Mouse (Mus musculus) midbrain, embryonic 12.5 days (tissue): ENCODE results near the gene Drd5. TPM values are rescaled to one million over a fixed set of nuclear protein-coding genes. Genes with fewer than 3 reads are reported as not detected.

Experiments used
- ATAC-seq: fragments of 200-750 bp; cut with Nextera tagmentation; 2 replicates; pipeline ENCODE4 v1.8.0; 2017; ENCODE audit warnings: low read depth, moderate TSS enrichment, moderate library complexity; ENCODE audit not compliant: low FRiP score
- H3K27ac ChIP-seq: fragments of 300-500 bp; sonication (generic); replicated peaks from 2 replicates; pipeline ENCODE4 v1.5.1; 2016; ENCODE audit warnings: mild to moderate bottlenecking
- H3K27me3 ChIP-seq: fragments of 300-500 bp; sonication (generic); 2 replicates; pipeline ENCODE4 v1.6.1; 2016; ENCODE audit warnings: mild to moderate bottlenecking
- H3K36me3 ChIP-seq: fragments of 300-500 bp; sonication (generic); 2 replicates; pipeline ENCODE4 v1.6.1; 2016
- H3K4me1 ChIP-seq: fragments of 300-500 bp; sonication (generic); 2 replicates; pipeline ENCODE4 v1.6.1; 2016
- H3K4me2 ChIP-seq: fragments of 300-500 bp; sonication (generic); replicated peaks from 2 replicates; pipeline ENCODE4 v1.6.1; 2016; ENCODE audit warnings: mild to moderate bottlenecking, moderate library complexity
- H3K4me3 ChIP-seq: fragments of 300-500 bp; sonication (generic); 2 replicates; pipeline ENCODE4 v1.5.1; 2016; ENCODE audit warnings: mild to moderate bottlenecking
- H3K9ac ChIP-seq: fragments of 300-500 bp; sonication (generic); replicated peaks from 2 replicates; pipeline ENCODE4 v1.6.1; 2016; ENCODE audit warnings: mild to moderate bottlenecking, moderate library complexity
- H3K9me3 ChIP-seq: fragments of 300-500 bp; sonication (generic); 2 replicates; pipeline ENCODE4 v1.6.1; 2016; ENCODE audit warnings: mild to moderate bottlenecking
- WGBS: fragments of 180-500 bp; shearing (Covaris S2); methylation state at CpG from one replicate; pipeline ENCODE4 v1.1.7; 2016; 5-methylcytosine and 5-hydroxymethylcytosine counted together
- polyA plus RNA-seq: library from polyadenylated mRNA; unstranded; fragments of >200 nt; fragmentation: Nextera tagmentation; extraction: Ambion mirVana; gene quantifications from 2 replicates; pipeline ENCODE4 v1.2.1, GENCODE M21; 2016

Gene Drd5
- polyA plus RNA-seq, 1 experiment from 2014 or later, result 0.13 TPM

GRCm38 (mm10) chr5:38302651-38303050, 16.5 kb upstream of the Drd5 start:
- Histone ChIP-seq H3K4me3 (no peak overlapping the region), H3K4me1 (no peaks in the 10 kb centered on the region), H3K27me3 (no peaks in the 10 kb centered on the region), H3K9me3 (no peaks in the 10 kb centered on the region), H3K36me3 (no peaks in the 10 kb centered on the region), H3K27ac (no peak overlapping the region), H3K4me2 (no peak overlapping the region), H3K9ac (no peak overlapping the region)
- 24% methylated on average over 12 of the region's 12 CpGs for WGBS
- no peak for ATAC-seq

- WGBS, result 81% methylated on average over 2 of the region's 2 CpGs
- Histone ChIP-seq H3K27me3 (peaks cover 11% of the 10 kb centered on the region), H3K4me3 (no peak overlapping the region), H3K9me3 (no peaks in the 10 kb centered on the region), H3K27ac (no peak overlapping the region), H3K4me2 (no peak overlapping the region), H3K36me3 (no peaks in the 10 kb centered on the region), H3K4me1 (no peaks in the 10 kb centered on the region), H3K9ac (no peak overlapping the region)
- no peak for ATAC-seq
These were observed 13.9 kb upstream of the Drd5 start for GRCm38 (mm10) chr5:38305241-38305640.

GRCm38 (mm10) chr5:38307255-38308101, 11.7 kb upstream of the Drd5 start:
- H3K27me3 ChIP-seq, result peaks cover 11% of the 10 kb centered on the region
- H3K4me1 ChIP-seq, result no peaks in the 10 kb centered on the region
- no peaks in the 10 kb centered on the region for H3K36me3 ChIP-seq
- peak overlapping the region; percentile 56 for H3K4me2 ChIP-seq
- no peaks in the 10 kb centered on the region for H3K9me3 ChIP-seq
- H3K27ac ChIP-seq, result no peak overlapping the region
- H3K9ac ChIP-seq, result peak overlapping the region; percentile 29; the same call in 1 of the 2 replicates
- peak overlapping the region; percentile 38 for H3K4me3 ChIP-seq
- 10% methylated on average over 26 of the region's 26 CpGs for WGBS
- peak; percentile 86 for ATAC-seq

- Histone ChIP-seq H3K4me2 (no peak overlapping the region), H3K4me1 (no peaks in the 10 kb centered on the region), H3K4me3 (no peak overlapping the region), H3K9ac (no peak overlapping the region), H3K9me3 (no peaks in the 10 kb centered on the region), H3K36me3 (no peaks in the 10 kb centered on the region), H3K27ac (no peak overlapping the region), H3K27me3 (peaks cover 11% of the 10 kb centered on the region)
- ATAC-seq, result peak; percentile 48; the same call in 1 of the 2 replicates
- WGBS, result 53% methylated on average over 5 of the region's 5 CpGs
These were observed 10.3 kb upstream of the Drd5 start for GRCm38 (mm10) chr5:38308873-38309272.

GRCm38 (mm10) chr5:38309795-38310194, 9.4 kb upstream of the Drd5 start:
- no peak overlapping the region for H3K4me3 ChIP-seq
- H3K36me3 ChIP-seq, result no peaks in the 10 kb centered on the region
- H3K27ac ChIP-seq, result no peak overlapping the region
- no peaks in the 10 kb centered on the region for H3K4me1 ChIP-seq
- ATAC-seq, result no peak
- no peak overlapping the region for H3K9ac ChIP-seq
- WGBS, result 80% methylated on average over 3 of the region's 3 CpGs
- peaks cover 11% of the 10 kb centered on the region for H3K27me3 ChIP-seq
- H3K9me3 ChIP-seq, result no peaks in the 10 kb centered on the region
- H3K4me2 ChIP-seq, result no peak overlapping the region

GRCm38 (mm10) chr5:38333381-38333780, 14.2 kb downstream of the Drd5 start:
- Histone ChIP-seq H3K36me3 (no peaks in the 10 kb centered on the region), H3K4me2 (no peak overlapping the region), H3K27me3 (no peaks in the 10 kb centered on the region), H3K9me3 (no peaks in the 10 kb centered on the region), H3K4me3 (no peak overlapping the region), H3K4me1 (no peaks in the 10 kb centered on the region), H3K27ac (no peak overlapping the region), H3K9ac (no peak overlapping the region)
- no peak for ATAC-seq
- WGBS, result 86% methylated on average over 4 of the region's 4 CpGs

GRCm38 (mm10) chr5:38334582-38334981, 15.4 kb downstream of the Drd5 start:
- no peaks in the 10 kb centered on the region for H3K27me3 ChIP-seq
- H3K4me1 ChIP-seq, result no peaks in the 10 kb centered on the region
- no peak for ATAC-seq
- no peak overlapping the region for H3K4me3 ChIP-seq
- WGBS, result 44% methylated on average over 1 of the region's 1 CpGs
- H3K9ac ChIP-seq, result no peak overlapping the region
- H3K36me3 ChIP-seq, result no peaks in the 10 kb centered on the region
- H3K4me2 ChIP-seq, result no peak overlapping the region
- no peaks in the 10 kb centered on the region for H3K9me3 ChIP-seq
- H3K27ac ChIP-seq, result no peak overlapping the region

GRCm38 (mm10) chr5:38343101-38343500, 23.9 kb downstream of the Drd5 start:
- H3K27me3 ChIP-seq, result no peaks in the 10 kb centered on the region
- no peak overlapping the region for H3K27ac ChIP-seq
- WGBS, result 64% methylated on average over 3 of the region's 3 CpGs
- no peak overlapping the region for H3K9ac ChIP-seq
- no peak overlapping the region for H3K4me2 ChIP-seq
- H3K9me3 ChIP-seq, result no peaks in the 10 kb centered on the region
- peaks cover 10% of the 10 kb centered on the region; the same call in 1 of the 2 replicates for H3K4me1 ChIP-seq
- ATAC-seq, result peak; percentile 52; the same call in 1 of the 2 replicates
- H3K4me3 ChIP-seq, result no peak overlapping the region
- H3K36me3 ChIP-seq, result no peaks in the 10 kb centered on the region

- H3K36me3 ChIP-seq, result no peaks in the 10 kb centered on the region
- H3K4me2 ChIP-seq, result no peak overlapping the region
- H3K4me3 ChIP-seq, result no peak overlapping the region
- H3K27ac ChIP-seq, result no peak overlapping the region
- ATAC-seq, result no peak
- no peak overlapping the region for H3K9ac ChIP-seq
- no peaks in the 10 kb centered on the region for H3K9me3 ChIP-seq
- WGBS, result 36% methylated on average over 10 of the region's 10 CpGs
- H3K27me3 ChIP-seq, result no peaks in the 10 kb centered on the region
- H3K4me1 ChIP-seq, result peaks cover 23% of the 10 kb centered on the region
These were observed 27.7 kb downstream of the Drd5 start for GRCm38 (mm10) chr5:38346646-38347432.

- whole genome bisulfite sequencing, result 19% methylated on average over 5 of the region's 5 CpGs
- Histone ChIP-seq H3K27me3 (no peaks in the 10 kb centered on the region; the same call in none of the 2 replicates), H3K36me3 (no peaks in the 10 kb centered on the region), H3K4me1 (peaks cover 23% of the 10 kb centered on the region), H3K9ac (no peak overlapping the region), H3K4me2 (no peak overlapping the region), H3K9me3 (no peaks in the 10 kb centered on the region), H3K4me3 (no peak overlapping the region), H3K27ac (peak overlapping the region; percentile 39; the same call in 1 of the 2 replicates)
- ATAC-seq, result peak; percentile 64; the same call in 1 of the 2 replicates
These were observed 31.3 kb downstream of the Drd5 start for GRCm38 (mm10) chr5:38350351-38350929.

GRCm38 (mm10) chr5:38356927-38357326, 37.8 kb downstream of the Drd5 start:
- Histone ChIP-seq H3K4me1 (no peaks in the 10 kb centered on the region), H3K9ac (no peak overlapping the region), H3K27ac (no peak overlapping the region), H3K4me2 (no peak overlapping the region), H3K36me3 (no peaks in the 10 kb centered on the region), H3K9me3 (no peaks in the 10 kb centered on the region), H3K4me3 (no peak overlapping the region), H3K27me3 (peaks cover 3% of the 10 kb centered on the region)
- 83% methylated on average over 3 of the region's 3 CpGs for WGBS
- no peak for ATAC-seq

GRCm38 (mm10) chr5:38359716-38360115, 40.5 kb downstream of the Drd5 start:
- 75% methylated on average over 2 of the region's 2 CpGs for WGBS

More at GRCm38 (mm10) chr5:38359716-38360115, 40.5 kb downstream of the Drd5 start:
- Histone ChIP-seq H3K4me1 (no peaks in the 10 kb centered on the region), H3K27me3 (peaks cover 14% of the 10 kb centered on the region), H3K4me2 (no peak overlapping the region), H3K4me3 (no peak overlapping the region), H3K9ac (no peak overlapping the region), H3K36me3 (no peaks in the 10 kb centered on the region), H3K27ac (no peak overlapping the region), H3K9me3 (no peaks in the 10 kb centered on the region)
- no peak for ATAC-seq
